Mouse (Mus musculus) kidney, postnatal 4 days (tissue): Measurements from ENCODE around the gene Bmp5.
A peak's percentile ranks its signal among the peaks of the same experiment; 100 is the strongest.

Experiments
- DNase-seq, 2 experiments: peaks; one replicate each; pipeline ENCODE4 v3.0.0; 2021; ENCODE audit warnings: mixed read lengths in 2 of 2

The Bmp5 gene

GRCm38 (mm10) chr9:75846010-75846409 lies 70.8 kb downstream of the Bmp5 start:
- peak; percentile 3 to 22 for DNase-seq

DNA sequence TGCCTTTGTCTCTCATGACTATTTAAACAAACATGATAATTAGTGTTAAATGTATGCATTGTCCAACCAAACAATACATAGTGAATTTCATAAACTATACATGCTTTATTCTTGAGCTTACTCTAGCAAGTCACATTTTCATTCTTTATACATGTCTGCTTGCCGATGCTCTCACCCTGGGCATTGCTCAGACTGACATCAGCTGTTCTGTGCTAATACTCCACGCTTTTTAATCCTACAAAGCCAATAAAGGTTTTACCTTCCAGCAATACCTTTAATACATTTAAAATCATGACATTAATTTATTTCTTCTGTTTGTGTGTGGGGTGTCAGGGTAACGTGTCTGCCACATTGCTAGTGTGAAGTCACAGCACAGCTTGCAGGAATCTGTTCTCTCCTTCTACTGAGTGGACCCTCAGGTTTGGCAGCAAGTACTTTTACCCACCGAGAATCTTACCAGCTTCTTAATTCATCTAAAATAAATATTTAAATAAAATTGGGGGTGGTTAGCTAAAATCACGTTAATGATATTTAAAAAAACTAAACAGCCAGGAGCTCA lies 75.6 kb downstream of the Bmp5 start:
- no peak for DNase-seq

GRCm38 (mm10) chr9:75858161-75858560 lies 83.0 kb downstream of the Bmp5 start:
- no peak for DNase-seq

- no peak for DNase-seq
Observed at GRCm38 (mm10) chr9:75858939-75859338, 83.8 kb downstream of the Bmp5 start.

DNA sequence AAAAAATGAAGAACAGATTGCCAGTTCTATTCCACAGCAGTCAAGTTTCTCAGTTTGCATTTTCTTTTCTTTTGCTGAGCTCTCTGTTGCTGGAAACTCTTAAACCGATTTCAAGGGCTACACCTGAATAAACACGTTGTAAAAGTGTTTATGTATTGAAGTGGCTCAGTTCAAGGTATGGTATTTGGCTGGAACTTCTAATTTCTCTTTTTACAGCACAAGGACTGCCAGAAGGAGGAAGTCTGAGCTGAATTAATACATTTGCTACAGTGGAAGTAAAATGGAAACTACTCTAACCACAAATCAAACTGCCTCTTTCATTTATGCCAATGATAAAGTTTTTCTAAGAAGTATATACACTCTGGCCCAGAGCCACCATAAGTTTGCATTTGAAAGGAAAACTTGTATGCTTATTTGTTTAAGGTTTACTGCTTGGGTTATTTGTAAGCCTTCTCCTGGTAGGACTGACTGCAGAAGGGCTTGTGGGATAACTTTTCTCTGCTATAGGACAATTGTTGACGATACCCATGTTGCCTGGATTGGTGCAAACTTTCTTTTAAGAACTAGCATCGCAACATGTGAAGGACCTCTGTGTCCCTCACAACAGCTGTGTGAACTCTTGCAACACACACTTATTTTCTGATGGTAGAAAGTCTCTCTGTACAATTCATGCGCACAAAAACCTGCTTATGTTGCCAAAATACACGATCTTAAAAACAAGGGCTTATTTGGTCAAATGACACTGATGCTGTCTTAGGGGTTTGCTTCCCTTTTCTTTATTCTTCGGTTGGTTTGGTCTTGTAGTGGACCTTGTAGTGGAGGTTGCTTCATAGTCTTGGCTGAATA lies 95.4 kb downstream of the Bmp5 start:
- DNase-seq: no peak

- no peak for DNase-seq
Observed at GRCm38 (mm10) chr9:75876333-75876732, 101.2 kb downstream of the Bmp5 start.

- no peak for DNase-seq
Observed at GRCm38 (mm10) chr9:75883481-75884190, 108.5 kb downstream of the Bmp5 start.

GRCm38 (mm10) chr9:75886801-75887544 lies 111.8 kb downstream of the Bmp5 start:
- DNase-seq: no peak

DNA sequence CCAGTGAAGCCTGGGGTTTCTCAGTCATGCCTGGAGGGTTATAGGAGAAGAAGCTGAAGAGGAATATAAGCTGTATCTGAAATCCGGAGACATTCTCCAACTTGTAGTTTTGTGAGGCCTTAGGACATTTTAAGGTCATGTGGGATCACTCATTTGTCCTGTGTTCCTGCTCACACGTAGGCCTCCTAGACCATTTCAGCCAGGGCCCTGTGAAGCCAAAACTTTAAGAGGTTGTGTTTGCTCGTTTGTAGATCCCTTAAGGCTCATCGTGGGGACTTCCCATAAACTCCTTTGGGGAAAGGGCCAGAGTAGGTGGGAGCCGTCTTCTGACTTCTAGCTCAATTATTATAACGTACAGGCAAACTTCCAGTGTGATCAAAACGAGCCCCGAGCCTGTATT lies 121.8 kb downstream of the Bmp5 start:
- no peak for DNase-seq

DNA sequence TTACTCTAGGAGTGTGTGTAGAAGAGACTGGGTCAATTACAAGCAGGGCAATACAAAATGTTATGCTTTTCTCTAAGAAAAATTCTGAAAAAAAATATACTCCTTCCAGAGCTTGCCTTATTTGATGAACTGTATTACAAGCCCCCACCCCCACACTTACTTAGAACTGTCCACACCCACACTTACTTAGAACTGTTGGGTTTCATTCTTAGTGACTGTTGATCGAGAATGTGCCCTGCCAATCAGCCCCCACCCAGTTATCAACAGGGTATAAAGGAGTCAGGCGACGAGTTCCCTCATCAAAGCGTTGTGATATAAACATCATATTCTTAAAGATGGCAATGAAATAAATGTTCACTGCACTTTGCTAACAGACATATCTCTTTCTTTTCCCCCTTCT lies 122.9 kb downstream of the Bmp5 start:
- DNase-seq: no peak

DNA sequence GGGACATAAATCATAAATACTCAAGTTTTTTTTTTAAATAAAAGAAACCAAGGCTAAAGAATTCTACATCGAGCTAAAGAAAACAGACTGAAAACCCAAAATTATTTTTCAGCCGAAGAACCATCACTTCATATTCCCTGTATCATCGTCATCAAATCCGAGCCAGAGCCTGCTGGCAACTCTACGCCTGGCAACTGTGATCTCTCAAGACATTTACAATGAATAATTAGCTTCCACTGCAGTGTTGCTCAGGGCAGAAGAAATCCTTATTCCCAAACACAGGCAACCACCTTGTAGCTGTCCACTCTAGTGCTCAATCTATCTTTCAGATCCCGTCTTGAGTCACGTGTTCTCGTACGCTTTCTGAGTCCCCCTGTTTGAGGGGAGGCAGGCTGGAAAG lies 126.1 kb downstream of the Bmp5 start:
- DNase-seq: no peak

DNA sequence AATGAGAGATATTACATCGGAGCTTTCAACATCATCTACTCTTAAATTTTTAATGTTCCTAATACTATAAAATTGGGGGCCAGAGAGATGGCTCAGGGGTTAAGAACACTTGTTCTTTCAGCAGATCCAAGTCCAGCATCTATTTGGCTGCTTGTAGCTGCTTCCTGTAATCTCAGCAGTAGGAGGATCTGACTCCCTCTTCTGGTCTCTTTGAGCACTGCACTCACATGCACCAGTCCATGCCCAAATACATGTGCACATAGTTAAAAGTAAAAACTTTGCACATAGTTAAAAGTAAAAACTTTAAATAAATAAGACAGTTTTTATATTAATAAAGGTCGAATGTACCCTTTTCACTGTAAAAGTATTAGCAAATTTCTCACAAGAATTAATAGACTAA lies 130.3 kb downstream of the Bmp5 start:
- DNase-seq: peak in 1 of 2 experiments; percentile 15

- peak; percentile 62 to 67 for DNase-seq
Observed at GRCm38 (mm10) chr9:75910112-75910799, 135.1 kb downstream of the Bmp5 start.

GRCm38 (mm10) chr9:75911542-75911941 lies 136.4 kb downstream of the Bmp5 start:
- no peak for DNase-seq

DNA sequence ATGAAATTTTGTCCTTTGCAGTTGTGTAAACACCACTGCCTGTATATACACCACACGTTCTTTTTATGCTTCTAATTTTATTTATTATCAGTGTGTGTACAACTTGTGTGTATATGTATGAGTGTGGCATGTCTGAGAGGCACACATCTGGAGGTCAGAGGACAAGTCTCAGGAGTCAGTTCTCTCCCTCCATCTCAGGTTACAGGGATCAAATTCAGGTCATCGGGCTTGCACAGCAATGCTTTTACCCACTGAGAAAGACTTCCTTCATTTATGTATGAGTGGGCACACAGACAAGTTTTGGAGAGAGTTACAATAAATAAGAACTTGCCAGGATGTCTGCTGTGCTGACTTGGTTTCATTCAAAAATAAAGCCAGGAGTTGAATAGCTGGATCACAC lies 140.9 kb downstream of the Bmp5 start:
- no peak for DNase-seq

DNA sequence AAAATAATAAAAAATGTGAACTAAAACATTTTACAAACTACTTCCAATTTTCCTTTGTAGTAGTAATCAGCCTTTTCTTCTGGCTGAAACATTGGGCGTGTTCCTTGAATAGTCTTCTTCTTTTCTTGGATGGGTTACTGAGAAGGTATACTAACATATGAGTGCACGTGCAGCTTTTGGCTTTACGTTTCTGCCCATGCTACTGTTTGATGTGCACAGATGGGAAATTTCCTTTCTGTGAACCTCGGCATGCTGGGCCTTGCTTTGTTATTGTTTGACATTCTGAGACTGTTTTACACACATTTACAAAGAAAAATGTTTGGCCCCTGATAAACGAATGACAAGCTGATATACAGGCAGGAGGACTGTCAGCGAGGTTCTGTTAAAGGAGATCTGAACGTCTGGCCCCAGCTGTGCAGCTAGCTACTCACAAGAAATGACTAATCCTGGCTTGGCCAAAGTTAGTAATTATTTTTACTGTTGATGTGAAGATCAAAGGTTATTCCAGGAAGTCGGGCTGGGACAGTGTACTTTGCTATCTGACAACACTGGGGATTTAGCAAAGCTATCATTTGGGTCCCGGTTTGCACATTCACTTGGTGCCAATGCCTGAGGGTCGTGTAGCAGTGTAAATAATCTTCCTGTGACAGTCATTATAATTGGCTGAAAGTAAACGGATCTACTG lies 152.2 kb downstream of the Bmp5 start:
- peak; percentile 47 to 65 for DNase-seq

DNA sequence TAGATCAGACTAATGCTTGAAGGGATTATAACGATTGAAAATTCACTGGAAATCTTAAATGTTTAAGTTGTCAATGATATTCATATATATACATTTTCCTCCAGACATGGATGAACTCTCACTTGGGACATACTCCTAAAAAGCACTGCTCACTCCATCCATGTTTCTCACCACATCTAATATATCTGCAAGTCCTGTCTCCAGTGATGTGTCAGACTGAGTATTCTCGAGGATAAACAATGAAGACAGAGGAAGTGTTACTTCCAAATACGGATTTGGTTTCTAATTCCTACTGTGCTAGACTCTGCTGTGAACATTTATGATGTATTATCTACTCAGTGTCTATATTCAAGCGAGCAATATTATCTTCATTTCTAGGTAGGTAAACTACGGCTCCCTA lies 152.9 kb downstream of the Bmp5 start:
- DNase-seq: no peak

- DNase-seq: no peak
Observed at GRCm38 (mm10) chr9:75944663-75945062, 169.5 kb downstream of the Bmp5 start.
